Mouse (Mus musculus): Measurements from ENCODE around the gene Tmem201. TPM values are rescaled to one million over a fixed set of nuclear protein-coding genes. Genes with fewer than 3 reads are reported as not detected.

The Tmem201 gene
- polyA plus RNA-seq, 1 experiment: 28.6 TPM

GRCm38 (mm10) chr4:149758423-149758822 is 20.6 kb upstream of the Tmem201 start:
- no peak for TF ChIP-seq GATA1 (IDR thresholded peaks at IDR 0.05; ENCODE audit: low read length)

- no peak for TF ChIP-seq GATA1 (IDR thresholded peaks at IDR 0.05; ENCODE audit: low read length)
Observed at GRCm38 (mm10) chr4:149752836-149753235, 15.0 kb upstream of the Tmem201 start.

- no peak for TF ChIP-seq GATA1 (IDR thresholded peaks at IDR 0.05; ENCODE audit: low read length)
Observed at GRCm38 (mm10) chr4:149752124-149752799, 14.4 kb upstream of the Tmem201 start.

GRCm38 (mm10) chr4:149750671-149751070 is 12.8 kb upstream of the Tmem201 start:
- no peak for TF ChIP-seq GATA1 (IDR thresholded peaks at IDR 0.05; ENCODE audit: low read length)

- TF ChIP-seq GATA1 (IDR thresholded peaks at IDR 0.05; ENCODE audit: low read length): no peak
Observed at GRCm38 (mm10) chr4:149749003-149749662, 11.3 kb upstream of the Tmem201 start.

- TF ChIP-seq GATA1 (IDR thresholded peaks at IDR 0.05; ENCODE audit: low read length): no peak
Observed at GRCm38 (mm10) chr4:149744119-149744518, 6.3 kb upstream of the Tmem201 start.

- no peak for TF ChIP-seq GATA1 (IDR thresholded peaks at IDR 0.05; ENCODE audit: low read length)
Observed at GRCm38 (mm10) chr4:149742011-149742530, 4.2 kb upstream of the Tmem201 start.

- TF ChIP-seq GATA1 (IDR thresholded peaks at IDR 0.05; ENCODE audit: low read length): no peak
Observed at GRCm38 (mm10) chr4:149740301-149740700, 2.5 kb upstream of the Tmem201 start.

- TF ChIP-seq GATA1 (IDR thresholded peaks at IDR 0.05; ENCODE audit: low read length): no peak
Observed at GRCm38 (mm10) chr4:149739478-149739877, 1.6 kb upstream of the Tmem201 start.

- no peak for TF ChIP-seq GATA1 (IDR thresholded peaks at IDR 0.05; ENCODE audit: low read length)
Observed at GRCm38 (mm10) chr4:149736581-149736980, 1.3 kb downstream of the Tmem201 start.

- TF ChIP-seq GATA1 (IDR thresholded peaks at IDR 0.05; ENCODE audit: low read length): no peak
Observed at GRCm38 (mm10) chr4:149735624-149736250, 2.1 kb downstream of the Tmem201 start.

- no peak for TF ChIP-seq GATA1 (IDR thresholded peaks at IDR 0.05; ENCODE audit: low read length)
Observed at GRCm38 (mm10) chr4:149734730-149735475, 2.9 kb downstream of the Tmem201 start.

GRCm38 (mm10) chr4:149734246-149734645 is 3.6 kb downstream of the Tmem201 start:
- TF ChIP-seq GATA1 (IDR thresholded peaks at IDR 0.05; ENCODE audit: low read length): no peak

GRCm38 (mm10) chr4:149733748-149734147 is 4.1 kb downstream of the Tmem201 start:
- no peak for TF ChIP-seq GATA1 (IDR thresholded peaks at IDR 0.05; ENCODE audit: low read length)

- no peak for TF ChIP-seq GATA1 (IDR thresholded peaks at IDR 0.05; ENCODE audit: low read length)
Observed at GRCm38 (mm10) chr4:149732800-149733199, 5.0 kb downstream of the Tmem201 start.

- no peak for TF ChIP-seq GATA1 (IDR thresholded peaks at IDR 0.05; ENCODE audit: low read length)
Observed at GRCm38 (mm10) chr4:149732313-149732712, 5.5 kb downstream of the Tmem201 start.

Measured in G1E-ER4 (cell line).